Mouse (Mus musculus): ENCODE measurements around the gene Grm5. TPM values are rescaled to one million over a fixed set of nuclear protein-coding genes. Genes with fewer than 3 reads are reported as not detected.
A peak's percentile ranks its signal among the peaks of the same experiment; 100 is the strongest.

Grm5 gene
- 100 to 1,000 TPM; 199 to 205 TPM for total RNA-seq (2021)

- DNase-seq (ENCODE audit: low spot score in 2 of 2) = no peak
- intact Hi-C loops (cut with DNase I) = loop anchor here (5.0 to 10.0 kb wide), 4 partner anchors 341 to 1543 kb away; no protein-coding TSS in a partner anchor
These were observed at the start of gene Grm5 for GRCm38 (mm10) chr7:87583868-87584267. TSS of gene Grm5 (plus strand) at chr7:87584168.

- intact Hi-C loops (cut with DNase I) = no loop called here
- no peak for DNase-seq (ENCODE audit: low spot score in 2 of 2)
These were observed 44.9 kb upstream of the Grm5 start for GRCm38 (mm10) chr7:87539031-87539430.

- intact Hi-C loops (cut with DNase I) = loop anchor here (5.0 kb wide), 1 partner anchor 1477 kb away; no protein-coding TSS in a partner anchor
- no peak for DNase-seq (ENCODE audit: low spot score in 2 of 2)
These were observed 18.7 kb upstream of the Grm5 start for GRCm38 (mm10) chr7:87565300-87565699.

GRCm38 (mm10) chr7:87566476-87566875 lies 17.5 kb upstream of the Grm5 start:
- intact Hi-C loops (cut with DNase I) = loop anchor here (2.0 to 5.0 kb wide), 2 partner anchors 456 to 1476 kb away; no protein-coding TSS in a partner anchor
- peak in 1 of 2 experiments; percentile 42 for DNase-seq (ENCODE audit: low spot score in 2 of 2)

GRCm38 (mm10) chr7:87584281-87584701 lies 323 bp downstream of the Grm5 start:
- intact Hi-C loops (cut with DNase I) = loop anchor here (5.0 to 10.0 kb wide), 4 partner anchors 341 to 1543 kb away; no protein-coding TSS in a partner anchor
- DNase-seq (ENCODE audit: low spot score in 2 of 2) = peak; percentile 82 to 83

- DNase-seq (ENCODE audit: low spot score in 2 of 2) = peak; percentile 74 to 87
- intact Hi-C loops (cut with DNase I) = loop anchor here (5.0 to 10.0 kb wide), 6 partner anchors 76 to 956 kb away; no protein-coding TSS in a partner anchor
These were observed 2.4 kb downstream of the Grm5 start for GRCm38 (mm10) chr7:87586271-87586937.

- DNase-seq (ENCODE audit: low spot score in 2 of 2) = no peak
- intact Hi-C loops (cut with DNase I) = loop anchor here (5.0 to 10.0 kb wide), 6 partner anchors 74 to 954 kb away; no protein-coding TSS in a partner anchor
These were observed 4.0 kb downstream of the Grm5 start for GRCm38 (mm10) chr7:87587976-87588375.

GRCm38 (mm10) chr7:87626251-87626650 lies 42.3 kb downstream of the Grm5 start:
- intact Hi-C loops (cut with DNase I) = no loop called here
- no peak for DNase-seq (ENCODE audit: low spot score in 2 of 2)

GRCm38 (mm10) chr7:87635530-87635929 lies 51.6 kb downstream of the Grm5 start:
- intact Hi-C loops (cut with DNase I) = no loop called here
- DNase-seq (ENCODE audit: low spot score in 2 of 2) = no peak

- DNase-seq (ENCODE audit: low spot score in 2 of 2) = peak in 1 of 2 experiments; percentile 34
- intact Hi-C loops (cut with DNase I) = loop anchor here (5.0 kb wide), 1 partner anchor 137 kb away; no protein-coding TSS in a partner anchor
These were observed 66.6 kb downstream of the Grm5 start for GRCm38 (mm10) chr7:87650610-87651009.

GRCm38 (mm10) chr7:87661794-87662193 lies 77.8 kb downstream of the Grm5 start:
- intact Hi-C loops (cut with DNase I) = loop anchor here (5.0 kb wide), 1 partner anchor 74 kb away; no protein-coding TSS in a partner anchor

GRCm38 (mm10) chr7:87664041-87664440 lies 80.1 kb downstream of the Grm5 start:
- DNase-seq (ENCODE audit: low spot score in 2 of 2) = no peak
- intact Hi-C loops (cut with DNase I) = loop anchor here (5.0 kb wide), 1 partner anchor 77 kb away; no protein-coding TSS in a partner anchor

More at GRCm38 (mm10) chr7:87661794-87662193, 77.8 kb downstream of the Grm5 start:
- DNase-seq (ENCODE audit: low spot score in 2 of 2) = peak in 1 of 2 experiments; percentile 57

GRCm38 (mm10) chr7:87716393-87716792 lies 132.4 kb downstream of the Grm5 start:
- peak; percentile 28 to 68 for DNase-seq (ENCODE audit: low spot score in 2 of 2)
- intact Hi-C loops (cut with DNase I) = no loop called here

- peak; percentile 35 to 74 for DNase-seq (ENCODE audit: low spot score in 2 of 2)
- intact Hi-C loops (cut with DNase I) = no loop called here
These were observed 134.7 kb downstream of the Grm5 start for GRCm38 (mm10) chr7:87718631-87719030.

GRCm38 (mm10) chr7:87734511-87734910 lies 150.5 kb downstream of the Grm5 start:
- DNase-seq (ENCODE audit: low spot score in 2 of 2) = no peak
- intact Hi-C loops (cut with DNase I) = loop anchor here (5.0 kb wide), 1 partner anchor 1003 kb away; no protein-coding TSS in a partner anchor

GRCm38 (mm10) chr7:87761945-87762344 lies 178.0 kb downstream of the Grm5 start:
- intact Hi-C loops (cut with DNase I) = no loop called here
- DNase-seq (ENCODE audit: low spot score in 2 of 2) = peak in 1 of 2 experiments; percentile 45

GRCm38 (mm10) chr7:87762376-87762775 lies 178.4 kb downstream of the Grm5 start:
- DNase-seq (ENCODE audit: low spot score in 2 of 2) = peak in 1 of 2 experiments; percentile 21
- intact Hi-C loops (cut with DNase I) = no loop called here

- DNase-seq (ENCODE audit: low spot score in 2 of 2) = peak; percentile 38 to 91
- intact Hi-C loops (cut with DNase I) = loop anchor here (5.0 kb wide), 2 partner anchors 135 to 200 kb away; no protein-coding TSS in a partner anchor
These were observed 203.6 kb downstream of the Grm5 start for GRCm38 (mm10) chr7:87787560-87787959.

GRCm38 (mm10) chr7:87788963-87789362 lies 205.0 kb downstream of the Grm5 start:
- intact Hi-C loops (cut with DNase I) = loop anchor here (5.0 kb wide), 2 partner anchors 137 to 202 kb away; no protein-coding TSS in a partner anchor
- DNase-seq (ENCODE audit: low spot score in 2 of 2) = no peak

GRCm38 (mm10) chr7:87793896-87794295 lies 209.9 kb downstream of the Grm5 start:
- intact Hi-C loops (cut with DNase I) = no loop called here
- DNase-seq (ENCODE audit: low spot score in 2 of 2) = peak in 1 of 2 experiments; percentile 41
